Mouse (Mus musculus): ENCODE results near the gene Zic5. TPM values are rescaled to one million over a fixed set of nuclear protein-coding genes. Genes with fewer than 3 reads are reported as not detected.
A peak's percentile ranks its signal among the peaks of the same experiment; 100 is the strongest.

Zic5 gene
- polyA plus RNA-seq, 1 experiment from 2014 or later, result not detected

- no peak for TF ChIP-seq EP300 (IDR thresholded peaks at IDR 0.05)
- TF ChIP-seq CTCF (IDR thresholded peaks at IDR 0.05), result no peak
- Histone ChIP-seq H3K9me3 (ENCODE audit: low read length) (no peaks in the 10 kb centered on the region), H3K9ac (replicated peaks; ENCODE audit: low read depth) (no peak within 1 kb of the TSS), H3K4me2 (replicated peaks; ENCODE audit: low read depth, low read length) (peak within 1 kb of the TSS; percentile 28; the same call in 1 of the 2 replicates), H3K4me1 (ENCODE audit: insufficient read depth, low read depth, low read length) (no peaks in the 10 kb centered on the region), H3K36me3 (ENCODE audit: insufficient read depth, low read length) (no peaks in the 10 kb centered on the region), H3K27ac (ENCODE audit: low read length) (no peak within 1 kb of the TSS), H3K4me3 (ENCODE audit: low read depth, low read length) (peak within 1 kb of the TSS; percentile 17), H3K27me3 (replicated peaks; ENCODE audit: insufficient read depth, low read length) (peaks cover 66% of the 10 kb centered on the region)
- ATAC-seq (peak; percentile 23; the same call in 1 of the 2 replicates), DNase-seq (ENCODE audit: low spot score) (no peak)
- 3% methylated on average over 48 of the region's 51 CpGs for WGBS
These were observed 25.2 kb upstream of the Zic5 start, which contains the start of gene Gm10837 for GRCm38 (mm10) chr14:122490441-122491328. Gm10837 (plus strand) TSS chr14:122490586.

- Histone ChIP-seq H3K4me2 (replicated peaks; ENCODE audit: low read depth, low read length) (no peak overlapping the region), H3K4me3 (ENCODE audit: low read depth, low read length) (no peak overlapping the region), H3K4me1 (ENCODE audit: insufficient read depth, low read depth, low read length) (no peaks in the 10 kb centered on the region), H3K27me3 (replicated peaks; ENCODE audit: insufficient read depth, low read length) (peaks cover 74% of the 10 kb centered on the region), H3K27ac (ENCODE audit: low read length) (no peak overlapping the region), H3K9ac (replicated peaks; ENCODE audit: low read depth) (no peak overlapping the region), H3K36me3 (ENCODE audit: insufficient read depth, low read length) (no peaks in the 10 kb centered on the region), H3K9me3 (ENCODE audit: low read length) (no peaks in the 10 kb centered on the region)
- WGBS, result 8% methylated on average over 12 of the region's 12 CpGs
- ATAC-seq (no peak), DNase-seq (ENCODE audit: low spot score) (no peak)
- TF ChIP-seq CTCF (IDR thresholded peaks at IDR 0.05) (no peak), EP300 (IDR thresholded peaks at IDR 0.05) (no peak)
These were observed 24.4 kb upstream of the Zic5 start for GRCm38 (mm10) chr14:122489686-122490414.

- WGBS, result 8% methylated on average over 5 of the region's 5 CpGs
- Histone ChIP-seq H3K4me2 (replicated peaks; ENCODE audit: low read depth, low read length) (no peak overlapping the region), H3K36me3 (ENCODE audit: insufficient read depth, low read length) (no peaks in the 10 kb centered on the region), H3K9ac (replicated peaks; ENCODE audit: low read depth) (no peak overlapping the region), H3K27ac (ENCODE audit: low read length) (no peak overlapping the region), H3K27me3 (replicated peaks; ENCODE audit: insufficient read depth, low read length) (peaks cover 76% of the 10 kb centered on the region), H3K4me3 (ENCODE audit: low read depth, low read length) (no peak overlapping the region), H3K4me1 (ENCODE audit: insufficient read depth, low read depth, low read length) (no peaks in the 10 kb centered on the region), H3K9me3 (ENCODE audit: low read length) (no peaks in the 10 kb centered on the region)
- DNase-seq (ENCODE audit: low spot score), result no peak
- TF ChIP-seq CTCF (IDR thresholded peaks at IDR 0.05), result no peak
- no peak for TF ChIP-seq EP300 (IDR thresholded peaks at IDR 0.05)
- ATAC-seq, result no peak
These were observed 23.6 kb upstream of the Zic5 start for GRCm38 (mm10) chr14:122489041-122489440.

GRCm38 (mm10) chr14:122487366-122487765 lies 21.9 kb upstream of the Zic5 start:
- H3K27ac ChIP-seq (ENCODE audit: low read length), result no peak overlapping the region
- no peak overlapping the region for H3K9ac ChIP-seq (replicated peaks; ENCODE audit: low read depth)
- TF ChIP-seq CTCF (IDR thresholded peaks at IDR 0.05) (no peak), EP300 (IDR thresholded peaks at IDR 0.05) (no peak)
- no peak overlapping the region for H3K4me2 ChIP-seq (replicated peaks; ENCODE audit: low read depth, low read length)
- peaks cover 81% of the 10 kb centered on the region for H3K27me3 ChIP-seq (replicated peaks; ENCODE audit: insufficient read depth, low read length)
- WGBS, result 4% methylated on average over 5 of the region's 5 CpGs
- no peaks in the 10 kb centered on the region for H3K36me3 ChIP-seq (ENCODE audit: insufficient read depth, low read length)
- ATAC-seq, result no peak
- no peak overlapping the region for H3K4me3 ChIP-seq (ENCODE audit: low read depth, low read length)
- no peak for DNase-seq (ENCODE audit: low spot score)
- no peaks in the 10 kb centered on the region for H3K4me1 ChIP-seq (ENCODE audit: insufficient read depth, low read depth, low read length)
- H3K9me3 ChIP-seq (ENCODE audit: low read length), result no peaks in the 10 kb centered on the region

GRCm38 (mm10) chr14:122486611-122487010 lies 21.1 kb upstream of the Zic5 start:
- Histone ChIP-seq H3K27ac (ENCODE audit: low read length) (no peak overlapping the region), H3K4me2 (replicated peaks; ENCODE audit: low read depth, low read length) (no peak overlapping the region), H3K27me3 (replicated peaks; ENCODE audit: insufficient read depth, low read length) (peaks cover 86% of the 10 kb centered on the region), H3K36me3 (ENCODE audit: insufficient read depth, low read length) (no peaks in the 10 kb centered on the region), H3K9ac (replicated peaks; ENCODE audit: low read depth) (no peak overlapping the region), H3K9me3 (ENCODE audit: low read length) (no peaks in the 10 kb centered on the region), H3K4me3 (ENCODE audit: low read depth, low read length) (no peak overlapping the region), H3K4me1 (ENCODE audit: insufficient read depth, low read depth, low read length) (no peaks in the 10 kb centered on the region)
- WGBS, result 12% methylated on average over 1 of the region's 1 CpGs
- DNase-seq (ENCODE audit: low spot score) (no peak), ATAC-seq (no peak)
- TF ChIP-seq EP300 (IDR thresholded peaks at IDR 0.05) (no peak), CTCF (IDR thresholded peaks at IDR 0.05) (no peak)

GRCm38 (mm10) chr14:122485635-122486181 lies 20.2 kb upstream of the Zic5 start:
- Histone ChIP-seq H3K27me3 (replicated peaks; ENCODE audit: insufficient read depth, low read length) (peaks cover 86% of the 10 kb centered on the region), H3K27ac (ENCODE audit: low read length) (no peak overlapping the region), H3K9ac (replicated peaks; ENCODE audit: low read depth) (no peak overlapping the region), H3K4me3 (ENCODE audit: low read depth, low read length) (no peak overlapping the region), H3K9me3 (ENCODE audit: low read length) (no peaks in the 10 kb centered on the region), H3K36me3 (ENCODE audit: insufficient read depth, low read length) (no peaks in the 10 kb centered on the region), H3K4me1 (ENCODE audit: insufficient read depth, low read depth, low read length) (no peaks in the 10 kb centered on the region), H3K4me2 (replicated peaks; ENCODE audit: low read depth, low read length) (no peak overlapping the region)
- 3% methylated on average over 12 of the region's 12 CpGs for WGBS
- ATAC-seq, result no peak
- DNase-seq (ENCODE audit: low spot score), result no peak
- TF ChIP-seq EP300 (IDR thresholded peaks at IDR 0.05) (no peak), CTCF (IDR thresholded peaks at IDR 0.05) (no peak)
